Mouse (Mus musculus): ENCODE data around the gene Bmp7. TPM values are rescaled to one million over a fixed set of nuclear protein-coding genes. Genes with fewer than 3 reads are reported as not detected.

Gene Bmp7
- polyA plus RNA-seq, 2 experiments from 2014 or later, result 11.6 to 18.9 TPM

DNA sequence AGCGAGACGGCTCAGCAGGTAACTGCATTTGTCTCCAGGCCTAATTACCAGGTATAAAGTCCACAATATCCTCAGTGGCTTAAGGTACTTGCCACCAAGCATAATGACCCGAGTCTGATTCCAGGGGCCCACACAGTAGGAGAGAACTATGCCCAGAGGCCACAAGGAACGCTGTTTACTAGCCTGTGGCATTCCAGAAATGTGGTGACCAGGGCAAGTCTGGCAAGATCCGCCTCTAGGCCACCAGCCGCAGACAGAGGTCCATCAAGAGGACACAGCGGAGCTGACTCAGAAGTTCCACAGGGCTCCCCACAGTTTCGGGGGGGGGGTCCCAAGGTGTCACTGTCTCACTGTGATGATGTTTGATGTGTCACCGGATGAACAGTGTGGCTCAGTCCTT, 34.0 kb downstream of the Bmp7 start:
- no peak for ATAC-seq

- ATAC-seq, result no peak
These were observed 35.1 kb downstream of the Bmp7 start for GRCm38 (mm10) chr2:172905057-172905456.

DNA sequence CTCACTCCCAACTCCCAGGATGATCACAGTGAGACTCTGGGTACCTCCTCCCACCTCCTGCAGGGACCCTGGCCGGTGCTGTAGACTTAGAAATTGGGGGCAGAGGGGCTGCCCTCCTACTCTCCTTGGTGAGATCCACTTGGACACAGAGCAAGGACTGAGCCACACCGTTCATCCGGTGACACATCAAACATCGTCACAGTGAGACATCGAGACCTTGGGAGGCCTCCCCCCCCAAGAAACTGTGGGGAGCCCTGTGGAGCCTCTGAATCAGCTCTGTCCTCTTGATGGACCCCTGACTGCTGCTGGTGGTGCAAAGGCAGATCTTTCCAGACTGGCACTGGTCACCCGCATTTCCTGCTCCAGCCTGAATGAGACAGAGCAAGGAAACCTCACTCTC, 35.5 kb downstream of the Bmp7 start:
- no peak for ATAC-seq

- ATAC-seq, result no peak
These were observed 36.6 kb downstream of the Bmp7 start for GRCm38 (mm10) chr2:172903523-172903922.

GRCm38 (mm10) chr2:172900954-172901701, 39.0 kb downstream of the Bmp7 start:
- ATAC-seq, result no peak

GRCm38 (mm10) chr2:172889756-172890443, 50.2 kb downstream of the Bmp7 start:
- ATAC-seq, result no peak

DNA sequence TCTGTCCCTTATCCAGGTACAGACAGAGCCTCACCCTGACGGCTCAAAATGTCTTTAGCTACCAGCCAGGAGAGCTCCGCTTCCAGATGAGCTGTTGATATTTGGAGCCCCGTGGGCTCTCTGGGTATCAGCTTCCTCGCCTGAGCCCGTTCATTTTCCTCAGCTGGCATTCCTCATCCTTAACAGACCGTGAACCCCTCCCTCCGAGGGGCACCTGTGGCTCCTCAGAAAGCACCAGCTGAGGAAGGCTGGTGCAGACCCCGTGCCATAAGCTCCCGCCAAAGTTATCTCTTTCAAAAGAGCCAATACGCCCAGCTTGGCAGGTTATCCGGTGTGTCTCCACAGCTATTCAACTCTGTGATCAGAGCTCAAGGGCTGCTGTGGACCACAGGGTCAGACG, 50.9 kb downstream of the Bmp7 start:
- no peak for ATAC-seq

DNA sequence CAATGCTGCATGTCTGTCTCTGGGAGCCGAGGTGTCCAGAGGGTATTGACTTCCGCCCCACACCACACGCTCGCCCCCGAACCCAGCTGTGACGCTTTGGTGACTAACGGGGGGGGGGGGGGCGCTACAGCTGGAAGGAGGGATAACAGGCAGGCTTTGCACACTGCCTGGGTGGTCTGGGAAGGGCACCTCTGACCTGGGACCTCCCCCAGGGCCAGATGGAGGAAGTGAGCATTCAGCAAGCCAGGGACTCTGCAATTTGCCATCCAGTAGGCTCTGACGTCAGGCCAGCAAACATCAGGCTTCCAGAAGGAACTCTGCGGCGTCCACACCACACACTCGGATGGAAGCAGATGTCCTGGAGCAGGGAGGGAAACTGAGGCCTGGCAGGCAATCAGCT, 52.0 kb downstream of the Bmp7 start:
- no peak for ATAC-seq

DNA sequence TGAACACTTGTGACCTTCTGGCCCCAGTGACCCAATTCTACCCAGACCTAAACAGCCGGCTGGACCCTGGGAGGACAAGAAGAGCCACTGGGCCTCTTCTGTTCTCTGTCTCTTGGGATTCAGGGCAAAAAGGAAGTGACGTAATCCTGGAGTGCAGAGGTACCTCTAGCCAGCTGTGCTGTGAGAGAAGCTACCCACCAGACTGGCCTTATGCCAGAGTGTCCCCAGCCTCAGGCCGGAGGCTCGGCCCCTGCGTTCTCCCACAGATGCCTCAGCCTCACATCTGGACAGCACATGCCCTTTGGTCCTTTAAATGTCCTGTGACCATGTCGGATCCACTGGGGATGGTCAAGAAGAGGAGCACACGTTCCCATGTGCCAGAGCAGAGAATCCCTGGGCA, 54.3 kb downstream of the Bmp7 start:
- ATAC-seq, result no peak

- ATAC-seq, result no peak
These were observed 55.5 kb downstream of the Bmp7 start for GRCm38 (mm10) chr2:172884584-172884983.

GRCm38 (mm10) chr2:172875201-172875600, 64.9 kb downstream of the Bmp7 start:
- no peak for ATAC-seq

- no peak for ATAC-seq
These were observed 73.8 kb downstream of the Bmp7 start for GRCm38 (mm10) chr2:172866356-172866755.

- ATAC-seq, result no peak
These were observed 75.0 kb downstream of the Bmp7 start for GRCm38 (mm10) chr2:172865165-172865564.

DNA sequence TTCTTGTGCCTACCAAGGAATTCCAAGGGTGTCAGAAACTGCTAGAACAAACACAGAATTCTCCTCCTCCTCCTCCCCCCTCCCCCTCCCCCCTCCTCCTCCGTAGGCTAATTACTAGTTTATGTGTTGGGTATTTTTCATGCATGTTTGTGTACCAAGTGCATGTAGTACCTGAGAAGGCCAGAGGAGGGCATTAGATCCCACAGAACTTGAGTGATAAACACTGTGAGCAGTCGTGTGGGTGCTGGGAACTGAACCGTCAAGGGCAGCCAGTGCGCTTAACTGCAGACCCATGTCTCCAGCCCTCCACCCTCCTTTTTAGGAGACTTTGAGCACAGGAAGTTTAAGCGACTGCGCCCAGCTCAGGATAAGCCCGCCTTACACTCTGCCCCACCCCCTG, 75.6 kb downstream of the Bmp7 start:
- no peak for ATAC-seq

- ATAC-seq, result no peak
These were observed 76.7 kb downstream of the Bmp7 start for GRCm38 (mm10) chr2:172863469-172863856.

DNA sequence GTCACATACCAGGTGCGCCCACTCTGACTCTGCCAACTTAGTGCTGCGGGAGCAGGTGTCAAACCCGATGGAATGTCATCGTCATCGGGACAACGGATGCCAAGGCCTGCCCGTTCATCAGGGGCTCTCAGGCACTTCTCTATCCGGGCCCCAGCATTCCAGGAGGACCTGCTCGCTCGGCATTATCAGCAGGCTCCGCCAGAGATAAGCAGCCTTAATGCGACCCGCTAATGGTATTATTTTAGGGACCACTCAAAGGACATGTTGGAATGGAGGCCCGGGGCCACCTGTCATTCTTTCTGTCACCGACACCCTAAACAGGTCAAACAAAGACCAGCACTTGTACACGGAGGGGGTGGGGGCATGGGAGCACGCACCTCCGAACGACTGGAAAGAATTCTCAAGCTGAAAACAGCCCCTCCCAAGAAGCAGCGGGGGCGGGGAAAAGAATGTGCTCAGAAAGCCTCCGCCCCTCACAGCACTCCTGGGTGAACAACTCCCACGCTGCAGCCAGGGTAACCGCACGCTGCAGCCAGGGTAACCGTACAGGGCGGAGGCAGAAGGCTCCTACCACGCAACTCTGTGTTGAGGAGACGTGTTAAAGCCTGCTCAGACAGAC, 77.2 kb downstream of the Bmp7 start:
- no peak for ATAC-seq

DNA sequence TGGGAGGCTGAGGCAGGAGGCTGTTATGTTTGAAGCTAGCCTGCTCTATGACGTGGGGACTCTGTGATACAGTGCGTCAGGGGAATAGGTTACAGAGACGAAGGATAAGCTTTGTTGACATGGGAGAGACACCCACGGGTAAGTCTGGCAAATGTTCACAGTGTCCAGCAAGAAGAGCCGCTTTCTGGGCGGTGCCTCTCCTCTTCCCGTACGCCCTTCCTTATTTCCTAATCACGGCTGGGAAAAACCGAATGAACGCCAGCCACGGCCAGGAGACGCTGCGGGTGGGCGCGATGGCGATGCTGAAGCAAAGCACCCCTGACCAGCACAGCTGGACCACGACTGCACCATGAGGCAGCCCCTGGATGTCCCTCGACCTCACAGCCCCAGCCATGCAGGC, 77.7 kb downstream of the Bmp7 start:
- no peak for ATAC-seq

DNA sequence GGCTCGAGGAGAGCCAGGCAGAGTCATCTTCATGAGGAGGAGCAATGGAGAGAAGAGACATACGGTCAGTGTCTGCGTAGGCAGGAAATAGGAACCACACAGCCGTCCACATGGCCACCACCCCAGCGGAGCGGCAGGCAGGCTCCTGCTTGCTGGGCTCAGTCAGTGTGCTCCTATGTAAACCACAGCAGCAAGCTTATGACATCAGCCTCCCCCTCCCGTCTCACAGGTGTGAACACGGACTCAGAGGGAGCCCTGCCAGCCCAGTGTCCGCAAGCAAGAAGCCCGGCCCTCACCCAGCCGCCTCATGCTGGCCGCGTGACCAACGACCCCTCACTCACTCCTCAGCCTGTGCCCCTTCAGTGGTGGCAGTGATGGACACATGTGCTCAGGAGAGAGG, 78.5 kb downstream of the Bmp7 start:
- ATAC-seq, result no peak

DNA sequence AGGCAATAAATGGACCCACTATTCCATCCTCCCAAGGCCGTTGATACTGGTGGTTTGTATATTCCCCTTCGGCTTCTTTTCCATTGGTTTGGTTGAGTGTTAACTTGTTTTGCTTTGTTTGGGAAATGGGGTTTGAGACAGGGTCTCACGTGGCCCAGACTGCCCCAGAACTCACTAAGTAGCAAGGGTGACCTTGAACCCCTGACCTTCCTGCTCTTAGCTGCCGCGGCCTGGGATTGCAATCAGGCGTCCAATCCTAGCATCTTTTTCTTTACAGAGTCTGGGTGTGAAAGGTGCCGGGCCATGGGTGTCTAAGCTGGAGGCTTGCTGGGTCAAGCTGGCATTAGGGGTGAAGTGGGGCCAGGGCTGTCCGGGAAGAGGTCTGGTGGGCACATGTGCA, 79.5 kb downstream of the Bmp7 start:
- ATAC-seq, result no peak

DNA sequence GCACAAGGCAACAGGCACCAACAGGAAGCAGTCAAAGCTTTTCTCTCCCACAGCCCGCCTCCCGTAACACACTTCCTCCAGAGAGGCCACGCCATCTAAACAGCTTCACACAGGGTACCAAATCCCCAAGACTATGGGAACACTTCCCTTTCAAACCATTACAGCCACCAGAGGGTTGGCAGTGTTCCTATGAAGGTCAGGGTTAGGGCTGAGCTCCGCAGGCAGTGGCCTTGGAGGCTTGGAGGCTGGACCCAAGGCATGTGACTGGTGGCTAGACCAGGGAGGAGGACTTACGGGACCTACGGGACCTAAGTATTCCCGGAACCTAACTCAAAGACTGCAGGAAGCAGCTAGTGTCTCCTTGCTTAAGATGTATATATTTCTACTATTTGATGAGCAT, 80.0 kb downstream of the Bmp7 start:
- ATAC-seq, result no peak

GRCm38 (mm10) chr2:172857048-172857447, 83.1 kb downstream of the Bmp7 start:
- no peak for ATAC-seq

DNA sequence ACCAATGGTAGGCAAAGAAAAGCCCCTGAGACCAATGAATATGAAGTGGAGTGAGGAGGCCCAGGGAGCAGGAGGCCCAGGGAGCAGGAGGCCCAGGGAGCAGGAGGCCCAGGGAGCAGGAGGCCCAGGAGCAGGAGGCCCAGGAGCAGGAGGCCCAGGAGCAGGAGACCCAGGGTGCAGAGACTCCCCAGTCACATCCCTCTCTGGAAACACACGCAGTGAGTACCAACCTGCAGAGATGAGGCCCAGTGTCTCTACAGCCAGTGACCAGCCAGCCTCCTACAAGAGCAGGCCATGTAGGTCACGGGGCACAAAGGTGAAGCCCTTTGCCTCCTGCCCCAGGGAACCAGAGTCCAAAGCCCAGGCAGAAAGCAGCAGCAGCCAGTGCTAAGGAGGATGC, 83.6 kb downstream of the Bmp7 start:
- ATAC-seq, result no peak

GRCm38 (mm10) chr2:172854136-172854535, 86.0 kb downstream of the Bmp7 start:
- ATAC-seq, result no peak

GRCm38 (mm10) chr2:172851773-172852172, 88.3 kb downstream of the Bmp7 start:
- no peak for ATAC-seq

Measured in CD4-positive, CD25-positive, alpha-beta regulatory T cell, adult 4 months (primary cell).